Mouse (Mus musculus) CD4-positive, CD25-positive, alpha-beta regulatory T cell, adult 2 months (primary cell): Measurements from ENCODE around the gene Mdm2.
"Not testable (repeated sequence)": the region's sequence is repeated elsewhere in the genome, so short reads cannot be mapped to it uniquely, and the experiment has no call there.

ENCODE experiments used
- DNase-seq: peaks from one replicate; pipeline ENCODE4 v3.0.0-alpha.2; 2012; ENCODE audit warnings: low read depth, low spot score

Gene Mdm2

DNA sequence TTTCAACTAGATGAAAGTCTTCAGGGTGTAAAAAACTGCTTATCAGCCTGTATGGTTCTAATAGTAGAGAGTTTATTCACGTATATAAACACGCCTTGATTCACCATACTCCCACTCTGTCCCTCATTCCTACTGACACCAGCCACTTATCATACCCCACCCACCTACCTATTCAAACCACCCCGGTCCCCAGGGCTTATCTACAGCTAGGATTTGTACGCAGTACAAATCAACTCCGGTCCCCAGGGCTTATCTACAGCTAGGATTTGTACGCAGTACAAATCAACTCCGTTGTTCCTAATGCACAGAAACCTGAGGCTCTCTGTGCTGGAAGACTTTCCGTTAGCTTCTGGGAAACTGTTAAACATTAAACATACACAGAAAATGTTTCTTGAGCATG is 23.1 kb upstream of the Mdm2 start:
- not testable (repeated sequence) for DNase-seq

DNA sequence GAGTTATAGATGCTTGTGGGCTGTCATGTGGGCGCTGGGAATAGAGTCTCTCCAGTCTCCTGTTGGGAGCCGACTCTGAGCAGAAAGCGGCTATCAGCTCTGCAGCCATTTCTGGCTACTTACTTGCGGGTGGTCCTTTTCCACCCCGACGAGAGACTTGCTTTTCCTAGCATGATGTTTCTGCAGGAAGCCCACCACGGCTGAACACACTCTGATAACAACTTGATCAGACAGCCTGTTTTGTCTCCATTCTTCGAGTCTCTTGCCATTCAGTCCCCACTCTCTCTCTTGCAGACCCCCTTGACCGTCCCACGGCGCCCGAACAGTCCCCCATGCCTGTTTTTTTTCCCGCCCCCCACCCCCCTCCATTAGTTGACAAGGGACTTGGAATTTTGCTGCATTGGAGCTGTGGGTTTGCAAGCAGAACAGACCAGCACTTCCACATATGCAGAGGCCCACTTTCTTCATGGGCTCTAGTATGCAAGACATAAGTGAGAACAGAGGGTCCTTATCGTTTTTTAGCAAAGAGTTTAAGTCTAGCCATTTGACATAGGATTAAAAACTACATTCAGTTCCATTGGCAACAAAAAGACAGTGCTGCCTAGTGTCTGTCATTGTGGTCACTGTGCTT is 22.5 kb upstream of the Mdm2 start:
- DNase-seq = no peak

DNA sequence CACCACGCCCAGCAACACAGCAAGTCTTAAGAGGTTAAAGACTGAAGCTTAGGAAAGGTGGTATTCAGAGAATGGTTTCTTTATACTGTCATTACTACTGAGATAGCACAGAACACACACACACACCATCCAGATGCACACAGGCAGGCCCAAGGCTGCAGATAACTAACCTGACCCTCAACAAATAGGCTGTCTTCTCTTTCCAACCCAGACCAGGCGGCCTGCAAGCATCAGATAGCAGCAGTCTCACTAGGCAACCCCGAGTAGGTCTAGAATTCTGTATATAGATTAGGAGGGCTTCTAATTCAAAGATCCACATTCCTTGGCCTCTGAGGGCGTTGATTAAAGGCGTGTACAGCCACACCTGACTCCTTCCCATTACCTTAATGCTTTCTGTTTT is 21.6 kb upstream of the Mdm2 start:
- DNase-seq = no peak

DNA sequence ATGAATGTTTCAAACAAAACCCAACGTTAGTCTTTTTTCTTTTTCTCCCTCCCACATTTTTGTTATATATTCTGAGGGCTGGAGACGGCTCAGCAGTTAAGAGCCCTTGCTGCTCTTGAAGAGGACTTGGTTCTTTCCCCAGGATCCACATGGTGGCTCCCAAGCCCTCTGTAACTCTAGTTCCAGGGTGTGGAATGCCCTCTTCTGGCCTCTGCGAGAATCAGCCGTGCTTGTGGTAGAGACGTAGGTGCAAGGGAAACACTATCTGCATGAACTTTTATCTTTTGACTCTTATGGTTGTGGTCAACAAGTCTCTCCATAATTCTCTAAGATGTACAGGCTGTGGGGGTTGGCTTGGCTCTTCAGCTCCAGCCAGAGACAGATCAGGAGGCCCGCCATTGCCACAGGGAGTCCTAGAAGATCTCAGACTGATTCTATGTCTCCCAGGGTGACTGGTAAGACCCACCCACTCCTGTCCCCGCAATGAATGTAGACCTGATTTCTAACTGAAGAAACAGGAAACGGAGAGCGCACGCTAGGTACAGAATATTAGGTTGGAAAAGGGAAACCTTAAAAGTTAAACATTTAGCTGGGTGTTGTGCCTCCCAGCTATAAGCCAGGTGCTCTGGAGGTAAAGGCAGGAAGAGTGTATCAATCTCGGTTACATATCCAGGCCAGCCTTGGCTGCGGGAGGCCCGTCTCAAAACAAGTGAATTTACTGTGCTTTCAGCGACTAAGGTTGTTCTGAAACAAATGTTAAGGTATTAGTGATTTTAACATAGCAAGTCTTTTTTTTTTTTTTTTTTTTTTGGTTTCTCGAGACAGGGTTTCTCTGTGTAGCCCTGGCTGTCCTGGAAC is 20.9 kb upstream of the Mdm2 start:
- peak; percentile 77 for DNase-seq

DNA sequence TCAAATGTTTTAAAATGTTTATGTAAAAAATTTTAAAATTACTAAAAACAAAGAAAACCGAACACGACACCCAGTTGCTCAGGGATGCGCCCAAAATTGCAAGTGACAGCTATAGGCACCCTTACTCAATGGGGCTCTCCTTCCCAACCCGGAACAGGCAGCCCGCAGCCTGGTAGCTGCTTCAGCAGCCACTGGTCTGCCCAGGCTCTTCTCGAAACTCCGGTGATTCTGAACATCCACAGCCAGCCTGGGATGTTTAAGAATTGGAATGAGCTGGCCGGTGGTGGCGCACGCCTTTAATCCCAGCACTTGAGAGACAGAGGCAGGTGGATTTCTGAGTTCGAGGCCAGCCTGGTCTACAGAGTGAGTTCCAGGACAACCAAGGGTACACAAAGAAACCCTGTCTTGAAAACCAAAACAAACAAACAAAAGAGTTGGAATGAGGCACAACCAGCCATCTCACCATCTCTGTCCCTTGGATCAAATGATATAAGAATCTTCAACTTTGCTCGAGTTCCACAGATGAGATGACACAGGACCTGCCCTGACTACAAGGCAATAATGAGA is 20.2 kb upstream of the Mdm2 start:
- DNase-seq = no peak

DNA sequence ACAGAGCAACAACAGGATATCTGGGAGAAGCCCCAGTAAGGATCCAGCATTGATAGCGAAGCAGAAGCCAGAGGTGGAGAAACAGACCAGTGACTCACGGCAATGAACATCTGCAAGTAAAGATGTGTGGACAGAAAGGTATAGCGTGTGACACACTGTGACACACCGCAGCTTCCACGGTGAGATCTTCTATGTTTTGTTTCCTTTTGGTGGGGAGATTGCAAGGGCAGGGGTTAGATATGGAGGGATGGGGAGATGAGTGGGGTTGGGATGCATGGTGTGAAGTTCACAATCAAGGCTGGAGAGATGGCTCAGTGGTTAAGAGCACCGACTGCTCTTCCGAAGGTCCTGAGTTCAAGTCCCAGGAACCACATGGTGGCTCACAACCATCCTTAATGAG is 19.6 kb upstream of the Mdm2 start:
- no peak for DNase-seq

DNA sequence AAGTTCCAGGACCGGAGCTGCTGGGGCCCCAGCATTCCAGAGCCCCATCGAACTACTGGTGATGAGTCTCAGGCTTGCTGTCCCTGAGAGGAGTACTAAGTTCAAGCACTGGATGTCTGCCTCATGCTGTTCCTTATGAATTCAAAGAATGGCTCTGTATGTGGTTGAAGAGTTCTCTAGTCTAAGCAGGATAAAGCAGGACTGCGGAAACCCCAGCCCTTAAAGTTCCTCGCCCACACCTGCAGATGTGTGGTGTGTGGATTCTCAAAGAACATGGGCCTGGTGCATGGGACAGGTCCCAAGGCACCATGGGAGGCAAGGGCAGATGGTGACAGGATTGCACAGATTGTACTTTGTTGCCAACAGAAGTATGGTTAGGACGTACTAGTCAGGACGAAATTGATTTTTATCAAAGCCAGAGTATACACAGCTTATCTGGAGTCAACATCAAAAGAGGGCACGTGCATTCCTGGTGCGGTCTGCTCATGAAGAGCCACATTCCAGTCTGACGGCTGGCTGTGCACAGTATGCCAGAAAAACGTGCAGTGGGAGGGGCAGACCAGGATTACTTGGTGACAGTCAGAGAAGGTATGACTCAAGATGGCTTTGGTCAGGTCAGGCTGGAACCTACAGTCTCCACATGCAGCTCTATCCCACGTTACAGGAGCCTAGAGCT is 18.7 kb upstream of the Mdm2 start:
- no peak for DNase-seq

DNA sequence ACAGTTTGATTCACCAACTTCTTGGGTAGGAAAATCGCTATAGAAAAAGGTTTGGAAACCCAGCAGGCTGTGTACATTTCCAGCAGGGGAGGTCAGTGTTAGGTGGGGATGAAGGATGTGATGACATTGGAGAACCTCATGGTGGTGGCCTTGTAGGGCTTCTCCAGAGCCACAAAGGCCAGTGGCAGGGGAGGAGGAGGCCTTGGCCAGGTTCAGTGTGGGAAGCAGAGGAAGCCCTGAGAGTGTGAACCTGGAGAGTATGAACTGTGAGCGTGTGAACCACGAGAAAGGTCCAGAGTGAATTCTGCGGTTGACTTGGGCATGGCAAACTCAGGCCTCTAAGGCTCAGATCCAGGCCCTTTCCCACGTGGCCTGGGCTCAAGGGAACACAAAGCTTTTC is 18.0 kb upstream of the Mdm2 start:
- DNase-seq = no peak

DNA sequence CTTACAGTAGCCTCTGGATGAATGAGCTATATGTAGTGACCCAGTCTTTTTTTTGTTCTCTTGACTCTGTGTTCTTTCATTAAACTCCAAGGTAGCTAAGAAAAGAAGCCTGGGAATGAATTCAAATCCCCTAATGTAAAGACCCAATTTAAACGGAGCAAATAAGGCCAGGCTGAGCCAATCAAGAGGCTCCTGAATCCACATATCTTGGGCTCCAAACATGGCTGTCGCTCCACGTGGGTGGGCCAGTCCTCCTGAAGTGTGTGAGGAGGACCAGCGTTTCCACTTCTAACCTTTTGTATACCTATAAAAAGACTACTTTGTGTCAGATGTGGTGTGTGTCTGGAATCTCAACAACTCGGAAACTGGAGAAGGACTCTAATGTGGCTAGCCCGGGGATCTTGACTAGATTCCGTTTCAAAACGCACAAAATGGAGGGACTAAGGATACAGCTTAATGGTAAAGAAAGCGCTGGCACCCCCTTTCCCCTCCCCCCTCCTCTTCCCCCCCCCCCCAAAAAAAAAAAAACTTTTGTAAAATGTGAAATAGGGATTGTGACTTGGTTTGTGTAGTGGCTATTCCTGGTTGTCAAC is 17.1 kb upstream of the Mdm2 start:
- DNase-seq = no peak

DNA sequence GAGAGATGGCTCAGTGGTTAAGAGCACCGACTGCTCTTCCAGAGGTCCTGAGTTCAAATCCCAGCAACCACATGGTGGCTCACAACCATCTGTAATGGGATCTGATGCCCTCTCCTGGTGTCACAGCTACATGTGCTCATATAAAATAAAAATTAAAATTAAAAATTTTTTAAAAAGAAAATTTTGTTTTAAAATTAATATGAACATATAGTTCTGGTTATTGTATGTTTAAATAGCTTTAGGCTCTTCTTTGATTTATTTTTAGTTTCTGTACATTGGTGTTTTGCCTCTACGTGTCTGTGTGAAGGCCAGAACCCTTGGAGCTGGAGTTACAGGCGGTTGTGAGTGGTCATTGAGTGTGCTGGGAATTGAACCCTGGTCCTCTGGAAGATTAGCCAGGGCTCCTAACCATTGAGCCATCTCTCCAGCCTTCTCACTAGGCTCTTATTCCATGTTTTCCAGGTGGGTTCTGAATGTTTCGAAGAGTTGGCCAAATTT is 16.4 kb upstream of the Mdm2 start:
- DNase-seq = no peak

DNA sequence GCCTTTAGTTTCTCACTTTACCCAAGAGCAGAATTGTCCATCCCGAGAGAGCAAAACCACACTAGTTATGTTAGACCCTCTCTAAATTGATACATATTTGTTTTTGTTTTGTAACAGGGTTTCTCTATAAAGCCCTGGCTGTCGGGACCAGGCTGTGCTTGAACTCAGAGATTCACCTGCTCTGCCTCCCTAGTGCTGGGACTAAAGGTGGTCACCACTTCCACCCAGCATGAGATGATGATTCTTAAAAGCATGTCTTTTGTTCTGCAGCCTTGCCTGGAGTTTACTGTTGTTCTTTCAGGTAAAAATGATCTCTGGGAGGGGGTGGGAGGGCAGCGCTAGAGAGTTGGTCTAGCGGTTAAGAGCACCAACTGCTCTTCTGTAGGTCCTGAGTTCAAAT is 15.8 kb upstream of the Mdm2 start:
- no peak for DNase-seq

DNA sequence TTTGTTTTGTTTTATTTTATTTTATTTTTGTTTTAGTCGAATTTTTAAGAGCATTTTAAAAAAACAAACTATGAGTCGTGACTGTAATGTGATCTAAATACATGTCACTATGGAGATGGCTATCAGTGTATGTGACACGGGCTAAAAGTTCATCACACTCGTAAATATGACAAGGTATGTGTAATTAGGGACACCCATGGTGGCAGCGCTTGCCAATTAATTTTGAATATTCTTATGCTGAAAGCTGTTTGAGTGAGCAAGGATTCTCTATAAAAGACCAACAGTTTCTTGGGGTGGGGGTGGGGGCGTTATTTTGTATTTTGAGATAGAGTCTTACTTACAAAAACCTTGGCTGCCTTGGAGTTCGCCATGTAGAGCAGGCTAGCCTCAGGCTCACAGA is 15.1 kb upstream of the Mdm2 start:
- no peak for DNase-seq

DNA sequence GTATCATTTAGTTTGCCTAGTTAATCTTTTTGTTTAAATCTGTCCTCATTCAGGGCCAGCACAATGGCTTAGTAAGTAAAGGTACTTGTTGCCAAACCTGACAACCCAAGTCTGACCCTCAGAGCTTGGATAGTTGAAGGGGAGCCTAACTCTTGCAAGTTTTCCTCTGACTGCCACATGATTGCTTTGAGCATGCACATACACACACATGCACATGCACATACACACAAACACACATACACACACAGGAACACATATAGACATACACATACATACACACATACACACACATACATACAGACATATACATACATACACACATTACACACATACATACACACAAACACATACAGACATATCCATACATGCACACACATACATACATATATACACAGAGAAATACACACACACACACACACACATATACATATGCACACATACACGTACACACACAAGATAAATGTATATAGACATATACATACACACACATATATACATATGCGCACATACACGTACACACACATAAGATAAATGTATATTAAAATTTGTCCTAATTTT is 14.3 kb upstream of the Mdm2 start:
- no peak for DNase-seq

DNA sequence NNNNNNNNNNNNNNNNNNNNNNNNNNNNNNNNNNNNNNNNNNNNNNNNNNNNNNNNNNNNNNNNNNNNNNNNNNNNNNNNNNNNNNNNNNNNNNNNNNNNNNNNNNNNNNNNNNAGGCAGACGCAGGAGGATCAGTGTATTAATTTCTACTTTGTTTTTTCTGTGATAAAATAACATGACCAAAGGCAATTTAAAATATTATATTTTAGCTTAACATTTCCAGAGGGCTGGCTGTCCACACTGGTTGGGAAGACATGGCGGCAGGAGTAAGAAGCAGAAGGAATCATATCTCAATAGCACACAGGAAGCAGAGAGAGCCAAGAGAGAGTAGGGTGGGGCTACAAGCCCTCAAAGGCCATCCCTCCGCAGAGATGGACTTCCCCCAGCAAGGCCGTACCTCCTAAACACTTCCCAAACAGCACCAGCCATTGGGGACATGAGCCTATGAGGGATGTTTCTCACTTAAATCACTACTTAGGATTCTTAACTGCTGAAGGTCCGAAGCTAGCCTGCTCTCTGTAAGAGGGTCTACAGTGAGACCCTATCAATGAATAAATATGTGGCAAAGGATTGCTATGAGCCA is 13.7 kb upstream of the Mdm2 start:
- no peak for DNase-seq

DNA sequence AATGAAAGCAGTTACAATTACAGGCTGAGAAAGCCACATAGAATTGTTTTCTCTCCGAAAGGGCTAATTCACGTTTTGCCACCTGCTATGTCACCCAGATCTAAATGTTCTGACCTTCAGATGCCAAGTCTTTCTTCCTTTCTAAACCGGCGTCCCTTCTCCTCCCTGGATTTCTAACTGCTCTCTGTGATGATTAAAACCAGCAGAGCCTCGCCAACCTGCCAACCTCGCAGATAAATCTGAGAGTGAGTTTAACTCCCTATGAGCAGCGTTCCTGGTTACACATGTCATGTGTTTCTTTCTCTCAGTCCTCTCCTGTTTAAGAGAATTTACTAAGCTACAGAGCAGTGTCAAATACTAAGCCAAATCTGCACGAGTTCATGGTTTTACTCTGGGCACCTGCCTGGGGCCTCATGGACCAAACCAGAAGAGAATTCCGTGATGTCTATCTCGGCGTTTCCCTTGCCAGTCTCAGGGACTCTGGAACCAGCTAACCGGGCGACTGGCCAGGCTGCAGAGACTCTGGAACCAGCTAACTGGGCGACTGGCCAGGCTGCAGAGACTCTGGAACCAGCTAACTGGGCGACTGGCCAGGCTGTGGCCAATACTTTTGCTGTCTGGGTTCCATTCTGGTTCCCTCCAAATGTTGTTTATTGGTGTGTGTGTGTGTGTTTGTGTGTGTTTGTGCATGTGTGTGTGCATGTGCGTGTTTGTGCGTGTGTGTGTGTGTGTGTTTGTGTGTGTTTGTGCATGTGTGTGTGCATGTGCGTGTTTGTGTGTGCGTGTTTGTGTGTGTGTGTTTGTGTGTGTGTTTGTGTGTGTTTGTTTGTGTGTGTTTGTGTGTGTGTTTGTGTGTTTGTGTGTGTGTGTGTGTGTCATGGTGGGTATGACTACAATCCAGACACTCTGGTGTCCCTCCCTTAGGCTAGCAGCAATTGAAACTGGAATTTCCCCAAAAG is 7.9 kb upstream of the Mdm2 start:
- no peak for DNase-seq

DNA sequence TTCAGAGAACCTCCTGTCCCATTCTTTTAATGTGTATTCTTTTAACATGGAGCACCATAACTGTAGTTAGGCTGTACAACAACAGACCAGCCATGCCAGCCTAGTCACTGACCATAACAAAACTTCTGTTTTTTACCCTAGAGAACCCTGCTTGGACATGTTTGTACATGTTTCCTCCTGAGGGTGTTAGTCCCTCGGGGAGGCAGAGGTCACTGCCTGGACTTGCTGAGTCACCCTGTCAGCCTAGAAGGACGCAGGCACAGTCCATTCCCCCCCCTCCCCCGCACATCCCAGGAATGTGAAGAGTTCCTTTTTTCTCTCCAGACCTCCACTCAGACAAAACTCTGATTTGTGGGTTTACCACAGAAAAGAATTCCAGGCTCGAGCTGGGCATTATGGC is 7.0 kb upstream of the Mdm2 start:
- no peak for DNase-seq

DNA sequence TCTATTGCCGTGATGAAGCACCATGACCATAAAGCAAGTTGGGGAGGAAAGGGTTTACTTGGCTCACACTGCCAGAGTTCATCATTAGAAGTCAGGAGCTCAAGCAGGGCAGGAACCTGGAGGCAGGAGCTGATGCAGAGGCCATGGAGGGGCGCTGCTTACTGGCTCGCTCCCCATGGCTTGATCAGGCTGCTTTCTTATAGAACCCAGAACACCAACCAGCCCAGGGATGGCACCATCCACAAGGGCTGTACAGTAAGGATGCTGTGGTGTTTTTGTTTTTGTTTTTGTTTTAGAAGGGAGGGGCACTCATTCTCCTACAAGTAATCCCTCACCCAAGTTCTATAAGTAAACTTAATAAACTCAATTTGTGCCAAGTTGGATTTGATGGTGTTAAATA is 6.1 kb upstream of the Mdm2 start:
- DNase-seq = no peak

DNA sequence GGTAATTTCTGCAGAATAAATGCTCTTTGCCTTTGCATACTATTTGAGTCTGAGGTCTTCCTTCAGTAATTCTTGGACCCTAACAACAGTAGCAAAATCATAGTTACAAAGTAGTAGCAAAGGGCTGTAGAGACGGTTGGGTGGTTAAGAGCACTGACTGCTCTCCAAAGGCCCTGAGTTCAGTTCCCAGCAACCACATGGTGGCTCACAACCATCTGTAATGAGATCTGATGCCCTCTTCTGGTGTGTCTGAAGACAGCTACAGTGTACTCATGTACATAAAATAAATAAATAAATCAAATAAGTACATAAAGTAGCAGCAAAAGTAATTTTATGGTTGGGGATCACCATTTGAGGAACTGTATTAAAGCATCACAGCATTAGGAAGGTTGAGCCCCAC is 5.1 kb upstream of the Mdm2 start:
- not testable (repeated sequence) for DNase-seq

DNA sequence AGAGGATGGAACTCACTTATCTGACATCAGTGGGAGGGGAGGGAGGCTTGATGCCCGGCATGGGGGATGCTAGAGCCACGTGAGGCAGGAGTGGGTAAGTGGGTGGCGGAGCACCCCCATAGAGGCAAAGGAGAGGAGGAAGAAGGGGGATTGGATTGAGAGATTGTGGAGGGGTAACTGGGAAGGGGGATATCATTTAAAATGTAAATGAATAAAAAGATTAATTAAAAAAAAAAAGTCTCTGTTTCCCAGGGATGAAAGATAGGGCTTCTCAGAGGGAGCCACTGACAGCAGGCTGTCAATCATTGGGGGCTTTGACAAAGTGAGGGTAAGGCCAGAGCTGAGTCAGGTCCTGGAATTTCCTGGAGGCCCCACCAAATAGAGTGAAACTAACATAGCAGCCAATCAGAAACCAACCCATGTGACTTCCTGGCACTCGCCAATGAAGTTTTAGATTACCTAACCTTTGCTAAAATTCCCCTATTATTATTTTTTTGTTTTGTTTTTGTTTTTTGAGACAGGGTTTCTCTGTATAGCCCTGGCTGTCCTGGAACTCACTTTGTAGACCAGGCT is 4.5 kb upstream of the Mdm2 start:
- DNase-seq = peak; percentile 23

DNA sequence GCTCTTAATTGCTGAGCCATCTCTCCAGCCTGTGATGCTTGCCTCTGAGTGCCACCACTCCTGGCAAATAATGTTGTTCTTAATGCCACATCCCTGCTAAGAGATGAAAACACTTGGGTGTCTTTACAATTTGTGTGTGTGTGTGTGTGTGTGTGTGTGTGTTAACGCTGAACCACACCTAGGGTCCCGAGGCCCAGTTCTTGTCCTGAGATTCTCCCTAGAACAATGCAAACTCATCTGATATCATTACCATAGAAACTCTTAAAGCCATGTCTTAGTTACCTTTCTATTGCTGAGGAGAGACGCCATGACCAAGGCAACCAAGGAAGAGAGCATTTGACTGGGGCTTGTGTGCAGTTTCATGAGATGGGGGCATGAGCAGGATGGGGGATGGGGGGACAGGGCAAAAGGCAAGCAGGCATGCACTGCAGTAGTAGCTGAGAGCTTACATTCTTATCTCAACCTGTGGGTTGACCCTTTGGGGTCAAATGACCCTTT is 3.5 kb upstream of the Mdm2 start:
- no peak for DNase-seq
